Mouse (Mus musculus) CD4-positive, CD25-positive, alpha-beta regulatory T cell, adult 2 months (primary cell): ENCODE results near the gene Rmnd5a.

Experiments used
- DNase-seq: peaks from one replicate; pipeline ENCODE4 v3.0.0-alpha.2; 2012; ENCODE audit warnings: low read depth, low spot score

Gene Rmnd5a

GRCm38 (mm10) chr6:71372041-71372720 lies 68.3 kb downstream of the Rmnd5a start:
- no peak for DNase-seq

- no peak for DNase-seq
These were observed 69.3 kb downstream of the Rmnd5a start for GRCm38 (mm10) chr6:71371085-71371605.

GRCm38 (mm10) chr6:71369416-71369815 lies 71.0 kb downstream of the Rmnd5a start:
- no peak for DNase-seq

GRCm38 (mm10) chr6:71363995-71364394 lies 76.4 kb downstream of the Rmnd5a start:
- no peak for DNase-seq

GRCm38 (mm10) chr6:71361156-71361670 lies 79.2 kb downstream of the Rmnd5a start:
- DNase-seq: no peak

GRCm38 (mm10) chr6:71360751-71361150 lies 79.7 kb downstream of the Rmnd5a start:
- DNase-seq: no peak

GRCm38 (mm10) chr6:71360221-71360620 lies 80.2 kb downstream of the Rmnd5a start:
- no peak for DNase-seq

- no peak for DNase-seq
These were observed 82.9 kb downstream of the Rmnd5a start for GRCm38 (mm10) chr6:71357493-71357892.

GRCm38 (mm10) chr6:71353722-71354121 lies 86.7 kb downstream of the Rmnd5a start:
- DNase-seq: no peak

GRCm38 (mm10) chr6:71352866-71353427 lies 87.5 kb downstream of the Rmnd5a start:
- no peak for DNase-seq

GRCm38 (mm10) chr6:71352201-71352600 lies 88.2 kb downstream of the Rmnd5a start:
- DNase-seq: no peak

- DNase-seq: no peak
These were observed 89.2 kb downstream of the Rmnd5a start for GRCm38 (mm10) chr6:71351201-71351600.

- peak; percentile 27 for DNase-seq
These were observed 92.4 kb downstream of the Rmnd5a start for GRCm38 (mm10) chr6:71348006-71348405.

- DNase-seq: peak; percentile 17
These were observed 99.3 kb downstream of the Rmnd5a start for GRCm38 (mm10) chr6:71341179-71341578.

- DNase-seq: no peak
These were observed 101.1 kb downstream of the Rmnd5a start for GRCm38 (mm10) chr6:71339351-71339750.

GRCm38 (mm10) chr6:71338941-71339340 lies 101.5 kb downstream of the Rmnd5a start:
- DNase-seq: no peak
